Mouse (Mus musculus): Measurements from ENCODE around the gene Sirt2.

The Sirt2 gene

GRCm38 (mm10) chr7:28766173-28766879, at the start of gene Sirt2:
Gene Sirt2, plus strand, starts transcription at chr7:28766735.
- peak; percentile 99 for DNase-seq

GRCm38 (mm10) chr7:28717726-28718125, 48.8 kb upstream of the Sirt2 start:
- no peak for DNase-seq

GRCm38 (mm10) chr7:28719159-28719558, 47.4 kb upstream of the Sirt2 start:
- DNase-seq = no peak

GRCm38 (mm10) chr7:28719650-28720049, 46.9 kb upstream of the Sirt2 start:
- DNase-seq = no peak

GRCm38 (mm10) chr7:28720753-28721537, 45.6 kb upstream of the Sirt2 start:
- no peak for DNase-seq

GRCm38 (mm10) chr7:28722079-28722478, 44.5 kb upstream of the Sirt2 start:
- DNase-seq = no peak

GRCm38 (mm10) chr7:28724613-28725012, 41.9 kb upstream of the Sirt2 start:
- no peak for DNase-seq

GRCm38 (mm10) chr7:28726600-28726999, 39.9 kb upstream of the Sirt2 start:
- peak; percentile 40 to 58 for DNase-seq

GRCm38 (mm10) chr7:28727649-28728340, 38.7 kb upstream of the Sirt2 start:
- no peak for DNase-seq

GRCm38 (mm10) chr7:28732341-28733142, 34.0 kb upstream of the Sirt2 start:
- peak; percentile 93 to 95 for DNase-seq

GRCm38 (mm10) chr7:28733211-28733610, 33.3 kb upstream of the Sirt2 start:
- no peak for DNase-seq

- DNase-seq = no peak
Observed at GRCm38 (mm10) chr7:28735701-28736100, 30.8 kb upstream of the Sirt2 start.

GRCm38 (mm10) chr7:28739829-28740228, 26.7 kb upstream of the Sirt2 start:
- DNase-seq = no peak

- no peak for DNase-seq
Observed at GRCm38 (mm10) chr7:28740949-28741348, 25.6 kb upstream of the Sirt2 start.

GRCm38 (mm10) chr7:28741368-28741708, 25.2 kb upstream of the Sirt2 start:
- no peak for DNase-seq

- peak; percentile 98 for DNase-seq
Observed at GRCm38 (mm10) chr7:28741709-28742438, 24.7 kb upstream of the Sirt2 start, which contains the start of the genes Mrps12 and Sars2. Gene Mrps12, minus strand, starts transcription at chr7:28741820. Gene Sars2, plus strand, starts transcription at chr7:28741992.

GRCm38 (mm10) chr7:28749935-28750334, 16.6 kb upstream of the Sirt2 start:
- no peak for DNase-seq

- DNase-seq = no peak
Observed at GRCm38 (mm10) chr7:28756079-28756478, 10.5 kb upstream of the Sirt2 start, which contains the start of gene Ccer2. Gene Ccer2, plus strand, starts transcription at chr7:28756174.

GRCm38 (mm10) chr7:28758623-28759022, 7.9 kb upstream of the Sirt2 start:
- DNase-seq = no peak

- DNase-seq = peak in 1 of 2 experiments; percentile 26
Observed at GRCm38 (mm10) chr7:28761907-28762306, 4.6 kb upstream of the Sirt2 start.

GRCm38 (mm10) chr7:28765211-28765610, 1.3 kb upstream of the Sirt2 start:
- no peak for DNase-seq

GRCm38 (mm10) chr7:28766910-28767309, 375 bp downstream of the Sirt2 start:
- DNase-seq = no peak
